Mouse (Mus musculus) frontal cortex, postnatal 14 days (tissue): ENCODE data around the gene Meioc.

Experiments
- DNase-seq, 2 experiments: peaks; one replicate each; pipeline ENCODE4 v3.0.0; 2022; ENCODE audit warnings: low spot score in 2 of 2

The Meioc gene

GRCm38 (mm10) chr11:102663416-102663815 lies at the start of gene Meioc:
Gene Meioc, plus strand, starts transcription at chr11:102663716.
- no peak for DNase-seq

- DNase-seq = no peak
These were observed 44.1 kb upstream of the Meioc start for GRCm38 (mm10) chr11:102619449-102619848.

- no peak for DNase-seq
These were observed 39.4 kb upstream of the Meioc start for GRCm38 (mm10) chr11:102623876-102624789.

GRCm38 (mm10) chr11:102624888-102625407 lies 38.6 kb upstream of the Meioc start:
- DNase-seq = no peak

- no peak for DNase-seq
These were observed 36.2 kb upstream of the Meioc start for GRCm38 (mm10) chr11:102627171-102627931.

GRCm38 (mm10) chr11:102628529-102628928 lies 35.0 kb upstream of the Meioc start:
- DNase-seq = no peak

GRCm38 (mm10) chr11:102629375-102629774 lies 34.1 kb upstream of the Meioc start:
- DNase-seq = no peak

GRCm38 (mm10) chr11:102630731-102631130 lies 32.8 kb upstream of the Meioc start:
- no peak for DNase-seq

GRCm38 (mm10) chr11:102631203-102631602 lies 32.3 kb upstream of the Meioc start:
- DNase-seq = no peak

- DNase-seq = no peak
These were observed 30.8 kb upstream of the Meioc start for GRCm38 (mm10) chr11:102632725-102633124.

- no peak for DNase-seq
These were observed 30.1 kb upstream of the Meioc start for GRCm38 (mm10) chr11:102633379-102633778.

GRCm38 (mm10) chr11:102636887-102637286 lies 26.6 kb upstream of the Meioc start:
- DNase-seq = no peak

- DNase-seq = no peak
These were observed 19.6 kb upstream of the Meioc start for GRCm38 (mm10) chr11:102643891-102644382.

GRCm38 (mm10) chr11:102646226-102646625 lies 17.3 kb upstream of the Meioc start:
- DNase-seq = no peak

GRCm38 (mm10) chr11:102647885-102648284 lies 15.6 kb upstream of the Meioc start:
- no peak for DNase-seq

GRCm38 (mm10) chr11:102651381-102651780 lies 12.1 kb upstream of the Meioc start:
- peak; percentile 20 to 64 for DNase-seq

- DNase-seq = no peak
These were observed 10.7 kb upstream of the Meioc start for GRCm38 (mm10) chr11:102652844-102653243.

GRCm38 (mm10) chr11:102655888-102656287 lies 7.6 kb upstream of the Meioc start:
- no peak for DNase-seq

- no peak for DNase-seq
These were observed 7.1 kb upstream of the Meioc start for GRCm38 (mm10) chr11:102656326-102656926.

- no peak for DNase-seq
These were observed 6.6 kb upstream of the Meioc start for GRCm38 (mm10) chr11:102656931-102657330.

- no peak for DNase-seq
These were observed 1.6 kb downstream of the Meioc start for GRCm38 (mm10) chr11:102665151-102665550.
